Mouse (Mus musculus) myocyte (in vitro differentiated cells): ENCODE results near the gene Sbk1. TPM values are rescaled to one million over a fixed set of nuclear protein-coding genes. Genes with fewer than 3 reads are reported as not detected.

Source experiments
- H3K27me3 ChIP-seq: one replicate; pipeline ENCODE4 v1.6.1; 2011; ENCODE audit not compliant: control insufficient read depth, insufficient read depth, insufficient read length
- H3K36me3 ChIP-seq: one replicate; pipeline ENCODE4 v1.6.1; 2011; ENCODE audit not compliant: control insufficient read depth, insufficient read depth
- H3K4me2 ChIP-seq: one replicate; pipeline ENCODE4 v1.6.1; 2011; ENCODE audit warnings: low read depth, control low read depth
- H3K4me3 ChIP-seq: one replicate; pipeline ENCODE4 v1.5.1; 2011; ENCODE audit warnings: mild to moderate bottlenecking, control low read depth, moderate library complexity
- H3K79me2 ChIP-seq: one replicate; pipeline ENCODE4 v1.6.1; 2011; ENCODE audit not compliant: control insufficient read depth, insufficient read depth
- H3ac ChIP-seq: one replicate; pipeline ENCODE4 v1.6.1; 2011; ENCODE audit not compliant: control insufficient read depth, insufficient read length
- CEBPB ChIP-seq: IDR thresholded peaks from 2 replicates; pipeline ENCODE4 v1.6.1; 2011; ENCODE audit warnings: mild to moderate bottlenecking, moderate library complexity; ENCODE audit not compliant: poor library complexity, insufficient read depth, severe bottlenecking
- E2F4 ChIP-seq: IDR thresholded peaks from one replicate; pipeline ENCODE4 v1.6.1; 2011; ENCODE audit warnings: mild to moderate bottlenecking, control low read depth, moderate library complexity; ENCODE audit not compliant: insufficient read depth
- MAX ChIP-seq: IDR thresholded peaks from one replicate; pipeline ENCODE4 v1.6.1; 2011; ENCODE audit warnings: low read depth, mild to moderate bottlenecking, control low read depth
- MYOD1 ChIP-seq, 3 experiments: IDR thresholded peaks; one replicate each; pipeline ENCODE4 v1.6.1; 2011; ENCODE audit warnings: control low read depth in 2 of 3, low read depth in 2 of 3, mild to moderate bottlenecking in 2 of 3, moderate library complexity in 1 of 3; ENCODE audit not compliant: insufficient read length in 2 of 3, control insufficient read depth in 1 of 3
- MYOG ChIP-seq, 3 experiments: IDR thresholded peaks; one replicate each; pipeline ENCODE4 v1.6.1; 2011; ENCODE audit warnings: control low read depth in 2 of 3, low read depth in 2 of 3, mild to moderate bottlenecking in 2 of 3; ENCODE audit not compliant: insufficient read length in 2 of 3, control insufficient read depth in 1 of 3, insufficient read depth in 1 of 3
- POLR2A ChIP-seq: IDR thresholded peaks from one replicate; pipeline ENCODE4 v1.6.1; 2011; ENCODE audit warnings: low read depth, mild to moderate bottlenecking, control low read depth, moderate library complexity; ENCODE audit not compliant: insufficient read length
- POLR2AphosphoS2 ChIP-seq: IDR thresholded peaks from one replicate; pipeline ENCODE4 v1.6.1; 2011; ENCODE audit warnings: low read depth, control low read depth; ENCODE audit not compliant: insufficient read length
- REST ChIP-seq: IDR thresholded peaks from one replicate; pipeline ENCODE4 v1.6.1; 2011; ENCODE audit warnings: mild to moderate bottlenecking, control low read depth, moderate library complexity; ENCODE audit not compliant: insufficient read depth, insufficient read length
- SRF ChIP-seq: IDR thresholded peaks from one replicate; pipeline ENCODE4 v1.6.1; 2011; ENCODE audit warnings: low read depth; ENCODE audit not compliant: control insufficient read depth, insufficient read length
- TCF12 ChIP-seq: IDR thresholded peaks from one replicate; pipeline ENCODE4 v1.6.1; 2011; ENCODE audit warnings: mild to moderate bottlenecking, control low read depth; ENCODE audit not compliant: poor library complexity, insufficient read depth, severe bottlenecking
- TCF3 ChIP-seq: IDR thresholded peaks from one replicate; pipeline ENCODE4 v1.6.1; 2011; ENCODE audit warnings: low read depth, control low read depth; ENCODE audit not compliant: insufficient read length
- USF1 ChIP-seq: IDR thresholded peaks from one replicate; pipeline ENCODE4 v1.6.1; 2011; ENCODE audit warnings: low read depth, mild to moderate bottlenecking, control low read depth, moderate library complexity
- polyA plus RNA-seq: library from polyadenylated mRNA; unstranded; fragments of >200 nt; fragmentation: generic; extraction: Trizol; gene quantifications from one replicate; pipeline ENCODE4 v1.2.1, GENCODE M21; 2012; ENCODE audit warnings: missing spikeins

Gene Sbk1
- polyA plus RNA-seq, 1 experiment: 16.1 TPM

GRCm38 (mm10) chr7:126232345-126233071, 39.9 kb upstream of the Sbk1 start:
- no peak overlapping the region for H3ac ChIP-seq
- H3K27me3 ChIP-seq: no peaks in the 10 kb centered on the region
- H3K79me2 ChIP-seq: no peaks in the 10 kb centered on the region
- H3K4me3 ChIP-seq: no peak overlapping the region
- no peak for TF ChIP-seq SRF
- TF ChIP-seq TCF3: no peak
- TF ChIP-seq REST: no peak
- no peak for TF ChIP-seq MYOD1 (IDR thresholded peaks at IDR 0.05; ENCODE audit: control insufficient read depth in 1 of 3, insufficient read length in 2 of 3, low read depth in 2 of 3)
- TF ChIP-seq MAX: no peak
- TF ChIP-seq POLR2A: no peak
- no peak for TF ChIP-seq TCF12
- no peak for TF ChIP-seq E2F4
- TF ChIP-seq CEBPB: no peak
- TF ChIP-seq POLR2AphosphoS2: no peak
- TF ChIP-seq MYOG (IDR thresholded peaks at IDR 0.05; ENCODE audit: control insufficient read depth in 1 of 3, insufficient read depth in 1 of 3, insufficient read length in 2 of 3, low read depth in 2 of 3): no peak
- no peak for TF ChIP-seq USF1
- H3K4me2 ChIP-seq: no peak overlapping the region
- no peaks in the 10 kb centered on the region for H3K36me3 ChIP-seq

- Histone ChIP-seq H3ac (no peak overlapping the region), H3K4me2 (no peak overlapping the region), H3K79me2 (no peaks in the 10 kb centered on the region), H3K27me3 (no peaks in the 10 kb centered on the region), H3K36me3 (no peaks in the 10 kb centered on the region), H3K4me3 (no peak overlapping the region)
- TF ChIP-seq SRF (no peak), POLR2A (no peak), TCF12 (no peak), CEBPB (no peak)
Measured at GRCm38 (mm10) chr7:126234611-126235010, 37.8 kb upstream of the Sbk1 start.

- no peaks in the 10 kb centered on the region for H3K36me3 ChIP-seq
- TF ChIP-seq MYOG (IDR thresholded peaks at IDR 0.05; ENCODE audit: control insufficient read depth in 1 of 3, insufficient read depth in 1 of 3, insufficient read length in 2 of 3, low read depth in 2 of 3): peak in 2 of 3 experiments; percentile 58 to 76
- TF ChIP-seq MYOD1 (IDR thresholded peaks at IDR 0.05; ENCODE audit: control insufficient read depth in 1 of 3, insufficient read length in 2 of 3, low read depth in 2 of 3): peak; percentile 90 to 96 (median 96)
- peak; percentile 76 for TF ChIP-seq TCF12
- TF ChIP-seq SRF: no peak
- no peaks in the 10 kb centered on the region for H3K27me3 ChIP-seq
- H3K4me2 ChIP-seq: peak overlapping the region; percentile 68
- H3K79me2 ChIP-seq: no peaks in the 10 kb centered on the region
- no peak overlapping the region for H3ac ChIP-seq
- H3K4me3 ChIP-seq: no peak overlapping the region
Measured at GRCm38 (mm10) chr7:126236083-126236793, 36.2 kb upstream of the Sbk1 start.

- TF ChIP-seq MYOG (IDR thresholded peaks at IDR 0.05; ENCODE audit: control insufficient read depth in 1 of 3, insufficient read depth in 1 of 3, insufficient read length in 2 of 3, low read depth in 2 of 3): no peak
- TF ChIP-seq MYOD1 (IDR thresholded peaks at IDR 0.05; ENCODE audit: control insufficient read depth in 1 of 3, insufficient read length in 2 of 3, low read depth in 2 of 3): no peak
- TF ChIP-seq SRF: no peak
- TF ChIP-seq CEBPB: no peak
- TF ChIP-seq MAX: no peak
- no peak for TF ChIP-seq TCF12
- no peak for TF ChIP-seq E2F4
- no peak for TF ChIP-seq POLR2AphosphoS2
- no peak for TF ChIP-seq REST
- TF ChIP-seq TCF3: no peak
- TF ChIP-seq USF1: no peak
- no peak for TF ChIP-seq POLR2A
- Histone ChIP-seq H3K27me3 (no peaks in the 10 kb centered on the region), H3K4me3 (no peak overlapping the region), H3K36me3 (no peaks in the 10 kb centered on the region), H3ac (no peak overlapping the region), H3K4me2 (peak overlapping the region; percentile 68), H3K79me2 (no peaks in the 10 kb centered on the region)
Measured at GRCm38 (mm10) chr7:126236794-126237192, 35.6 kb upstream of the Sbk1 start.

GRCm38 (mm10) chr7:126240814-126241360, 31.5 kb upstream of the Sbk1 start:
- Histone ChIP-seq H3K4me3 (no peak overlapping the region), H3ac (no peak overlapping the region), H3K4me2 (no peak overlapping the region), H3K27me3 (peaks cover 4% of the 10 kb centered on the region), H3K36me3 (no peaks in the 10 kb centered on the region), H3K79me2 (no peaks in the 10 kb centered on the region)
- TF ChIP-seq SRF (no peak), POLR2A (no peak)
